Mouse (Mus musculus) E14TG2a.4 (cell line): ENCODE results near the gene Obscn.

Experiments used
- CTCF ChIP-seq: conservative IDR thresholded peaks from 2 replicates; pipeline ENCODE4 v1.5.1; 2014; ENCODE audit warnings: low read length
- NANOG ChIP-seq: IDR thresholded peaks from 2 replicates; pipeline ENCODE4 v1.6.1; 2014; ENCODE audit warnings: borderline replicate concordance, low read length, mixed read lengths

GRCm38 (mm10) chr11:58968551-58968950 is 167.7 kb downstream of the Obscn start:
- TF ChIP-seq CTCF (no peak), NANOG (no peak)
